8 mouse cellular contexts compared by ENCODE assay signal in the genomic region with DNA sequence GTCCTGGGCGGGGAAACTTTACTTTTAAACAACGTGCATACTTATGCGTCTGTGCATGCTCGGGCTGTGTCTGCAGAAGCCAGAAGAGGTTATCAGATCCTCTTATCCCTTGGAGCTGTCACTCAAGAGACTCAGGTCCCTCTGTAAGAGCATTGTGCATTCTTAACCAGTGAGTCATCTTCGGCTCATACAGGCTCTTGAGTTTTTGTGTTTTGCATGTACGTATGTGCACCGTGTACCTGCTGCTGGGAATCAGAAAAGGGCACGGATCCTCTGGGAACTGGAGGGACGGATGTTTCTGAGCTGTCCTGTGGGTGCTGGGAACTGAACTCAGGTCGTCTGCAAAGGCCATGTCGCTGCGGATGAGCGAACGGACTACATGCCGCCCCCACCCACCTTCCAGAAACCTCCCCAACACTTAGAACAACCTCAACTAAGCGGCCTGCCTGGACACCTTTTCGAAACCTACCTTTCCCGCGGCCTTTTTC. TPM values are rescaled to one million over a fixed set of nuclear protein-coding genes. Genes with fewer than 3 reads are reported as not detected.
DNase-seq lines count a peak whose midpoint lies in the region; ATAC-seq and TF ChIP-seq lines count a peak whose summit lies in the region.

No protein-coding gene starts in this region.

- no peaks in the 10 kb centered on the region for H3K9me3 ChIP-seq in liver, postnatal 0 days (ENCODE audit: low read length)

- peak overlapping the region; percentile 80 for H3K4me3 ChIP-seq in liver, postnatal 0 days (ENCODE audit: low read depth, low read length)

- no peak for TF ChIP-seq CTCF in liver, postnatal 0 days (IDR thresholded peaks at IDR 0.05; ENCODE audit: low read depth)

- peak overlapping the region; percentile 86 for H3K9ac ChIP-seq in liver, postnatal 0 days (replicated peaks)

- no peak for ATAC-seq in cerebellum, adult (ENCODE audit: insufficient number of reproducible peaks, low FRiP score, low TSS enrichment)
- ATAC-seq in liver, postnatal 0 days: no peak

- H3K36me3 ChIP-seq in liver, postnatal 0 days (replicated peaks; ENCODE audit: insufficient read depth, low read length): peaks cover 17% of the 10 kb centered on the region

- peak; percentile 52 for DNase-seq in cerebellum, adult 11-12 months
- DNase-seq in 3134 (ENCODE audit: extremely low read depth, insufficient read length, low spot score): peak; percentile 78
- peak; percentile 46 for DNase-seq in c-Kit-positive CD71-positive TER-119-positive erythroid progenitor cells, embryonic 14.5 days (ENCODE audit: low spot score)
- DNase-seq in heart, postnatal 4 days: peak; percentile 22
- DNase-seq in liver, postnatal 0 days: no peak
- peak; percentile 77 for DNase-seq in retina, adult 2 months (ENCODE audit: low read depth, low spot score)
- no peak for DNase-seq in layer of hippocampus, adult 18-20 months (ENCODE audit: low spot score in 2 of 2)

- peak overlapping the region; percentile 70 for H3K4me2 ChIP-seq in liver, postnatal 0 days (ENCODE audit: low read depth, low read length)

- no peak for TF ChIP-seq EP300 in liver, postnatal 0 days (IDR thresholded peaks at IDR 0.05; ENCODE audit: low read depth)

- no peaks in the 10 kb centered on the region for H3K27me3 ChIP-seq in liver, postnatal 0 days (ENCODE audit: insufficient read depth, low read length)

- H3K27ac ChIP-seq in liver, postnatal 0 days (ENCODE audit: low read depth): peak overlapping the region; percentile 94

- WGBS in liver, postnatal 0 days (ENCODE audit: insufficient replicate concordance): 4% methylated on average over 19 of the region's 19 CpGs

- peaks cover 8% of the 10 kb centered on the region; the same call in 1 of the 2 replicates for H3K4me1 ChIP-seq in liver, postnatal 0 days (ENCODE audit: insufficient read depth)

RNA-seq across cellular contexts. Expression of gene Hmgn1, which starts 0.8 kb away (rescaled TPM):
- total RNA-seq in heart, postnatal 4 days (2021): 100 to 1,000 TPM; 118 to 131 TPM
- polyA plus RNA-seq in liver, postnatal 0 days (2015; fragmentation: Nextera tagmentation; extraction: Ambion mirVana): 109 and 113 TPM in 2 replicates
- total RNA-seq in layer of hippocampus, adult 18-20 months (2021): 10 to 100 TPM; 82.6 to 83.8 TPM

RNA-seq across cellular contexts. Expression of gene Wrb, which starts 18.5 kb away (rescaled TPM):
- total RNA-seq in heart, postnatal 4 days (2021): 10 to 100 TPM; 20.4 to 20.6 TPM
- 5.5 and 6.1 TPM in 2 replicates for polyA plus RNA-seq in liver, postnatal 0 days (2015; fragmentation: Nextera tagmentation; extraction: Ambion mirVana)
- 10 to 100 TPM; 69.8 to 85.4 TPM for total RNA-seq in layer of hippocampus, adult 18-20 months (2021)

RNA-seq across cellular contexts. Expression of gene Brwd1, which starts 44.4 kb away (rescaled TPM):
- total RNA-seq in heart, postnatal 4 days (2021): 100 to 1,000 TPM; 101 to 109 TPM
- polyA plus RNA-seq in liver, postnatal 0 days (2015; fragmentation: Nextera tagmentation; extraction: Ambion mirVana): 12.3 and 12.8 TPM in 2 replicates
- total RNA-seq in layer of hippocampus, adult 18-20 months (2021): 100 to 1,000 TPM; 126 to 128 TPM

Comparison
In these comparisons a context has a peak if more than half of its experiments do, and no peak if none do; other contexts are left out.
1. DNase-seq: peak in cerebellum, adult 11-12 months (single experiment), 3134 (single experiment), c-Kit-positive CD71-positive TER-119-positive erythroid progenitor cells, embryonic 14.5 days (single experiment), heart, postnatal 4 days (single experiment) and retina, adult 2 months (single experiment); none in liver, postnatal 0 days (single experiment) and layer of hippocampus, adult 18-20 months (0 of 2).